Mouse (Mus musculus) myocyte (in vitro differentiated cells): Measurements from ENCODE around the gene Bbof1.

Experiments used
- CEBPB ChIP-seq: IDR thresholded peaks from 2 replicates; pipeline ENCODE4 v1.6.1; 2011; ENCODE audit warnings: mild to moderate bottlenecking, moderate library complexity; ENCODE audit not compliant: poor library complexity, insufficient read depth, severe bottlenecking
- E2F4 ChIP-seq: IDR thresholded peaks from one replicate; pipeline ENCODE4 v1.6.1; 2011; ENCODE audit warnings: mild to moderate bottlenecking, control low read depth, moderate library complexity; ENCODE audit not compliant: insufficient read depth
- MAX ChIP-seq: IDR thresholded peaks from one replicate; pipeline ENCODE4 v1.6.1; 2011; ENCODE audit warnings: low read depth, mild to moderate bottlenecking, control low read depth
- MYOG ChIP-seq, 3 experiments: IDR thresholded peaks; one replicate each; pipeline ENCODE4 v1.6.1; 2011; ENCODE audit warnings: control low read depth in 2 of 3, low read depth in 2 of 3, mild to moderate bottlenecking in 2 of 3; ENCODE audit not compliant: insufficient read length in 2 of 3, control insufficient read depth in 1 of 3, insufficient read depth in 1 of 3
- POLR2A ChIP-seq: IDR thresholded peaks from one replicate; pipeline ENCODE4 v1.6.1; 2011; ENCODE audit warnings: low read depth, mild to moderate bottlenecking, control low read depth, moderate library complexity; ENCODE audit not compliant: insufficient read length
- REST ChIP-seq: IDR thresholded peaks from one replicate; pipeline ENCODE4 v1.6.1; 2011; ENCODE audit warnings: mild to moderate bottlenecking, control low read depth, moderate library complexity; ENCODE audit not compliant: insufficient read depth, insufficient read length
- SRF ChIP-seq: IDR thresholded peaks from one replicate; pipeline ENCODE4 v1.6.1; 2011; ENCODE audit warnings: low read depth; ENCODE audit not compliant: control insufficient read depth, insufficient read length
- TCF12 ChIP-seq: IDR thresholded peaks from one replicate; pipeline ENCODE4 v1.6.1; 2011; ENCODE audit warnings: mild to moderate bottlenecking, control low read depth; ENCODE audit not compliant: poor library complexity, insufficient read depth, severe bottlenecking
- USF1 ChIP-seq: IDR thresholded peaks from one replicate; pipeline ENCODE4 v1.6.1; 2011; ENCODE audit warnings: low read depth, mild to moderate bottlenecking, control low read depth, moderate library complexity

DNA sequence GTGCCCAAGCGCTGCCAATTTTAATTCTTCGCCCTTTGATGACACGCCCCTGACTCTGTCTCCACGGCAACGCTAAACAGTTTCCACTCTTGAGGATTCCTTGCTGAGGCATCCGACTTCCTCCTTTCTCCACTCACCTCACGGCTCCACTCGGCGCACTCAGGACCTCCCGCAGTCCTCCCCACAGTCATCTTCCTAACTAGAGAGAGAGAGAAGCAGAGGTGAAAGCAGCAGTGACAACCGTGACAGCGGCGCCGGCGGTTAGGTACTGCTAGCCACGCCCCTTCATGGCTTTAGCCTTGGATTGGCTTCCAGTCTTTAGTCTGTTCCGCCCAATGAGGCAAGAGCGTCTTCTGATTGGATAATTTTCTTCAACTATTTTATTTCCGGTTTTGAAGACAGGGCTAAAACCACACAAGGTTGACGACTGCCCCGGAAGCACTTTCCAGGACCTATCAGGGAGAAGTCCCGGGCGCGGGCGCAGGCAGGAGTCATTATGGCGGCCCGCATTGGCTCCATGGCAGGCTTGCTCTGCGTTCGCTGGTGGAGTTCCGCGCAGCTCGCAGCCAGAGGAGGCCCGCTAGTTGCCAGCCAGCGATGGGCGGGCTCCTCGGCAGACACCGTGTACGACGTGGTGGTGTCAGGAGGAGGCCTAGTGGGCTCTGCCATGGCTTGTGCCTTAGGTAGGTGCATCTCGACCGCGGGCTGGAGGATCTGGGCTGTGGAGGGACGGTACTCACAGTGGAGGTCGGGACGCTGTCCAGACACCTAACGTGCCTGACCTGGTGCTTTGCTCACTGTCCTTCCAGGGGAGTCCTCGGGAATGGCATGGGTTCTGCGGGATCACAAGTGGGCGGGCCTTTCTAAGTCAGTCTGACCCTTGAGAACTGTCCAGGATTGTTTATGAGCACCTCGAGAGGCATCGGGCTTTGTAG lies 47.0 kb upstream of the Bbof1 start, which contains the start of the genes Coq6 and Fam161b:
- peak; percentile 77 for TF ChIP-seq POLR2A
- TF ChIP-seq REST = no peak
- no peak for TF ChIP-seq TCF12
- TF ChIP-seq CEBPB = no peak
- TF ChIP-seq MAX = no peak
- TF ChIP-seq USF1 = no peak
- peak; percentile 19 for TF ChIP-seq E2F4
- TF ChIP-seq MYOG (IDR thresholded peaks at IDR 0.05; ENCODE audit: control insufficient read depth in 1 of 3, insufficient read depth in 1 of 3, insufficient read length in 2 of 3, low read depth in 2 of 3) = no peak
- TF ChIP-seq SRF = no peak
